Mouse (Mus musculus) lung, postnatal 0 days (tissue): ENCODE results near the gene Lmf1.

Source experiments
- CTCF ChIP-seq: IDR thresholded peaks from 2 replicates; pipeline ENCODE4 v1.5.1; 2016; ENCODE audit warnings: antibody characterized with exemption, mild to moderate bottlenecking
- EP300 ChIP-seq: IDR thresholded peaks from 2 replicates; pipeline ENCODE4 v1.6.1; 2016; ENCODE audit warnings: antibody characterized with exemption, mild to moderate bottlenecking, control low read depth

GRCm38 (mm10) chr17:25565860-25566600 lies 12.9 kb upstream of the Lmf1 start:
- TF ChIP-seq CTCF (no peak), EP300 (no peak)
